In genomic region chr4:139967922-139968321, GRCm38 (mm10) we compare ENCODE assay signal across 8 mouse cellular contexts. TPM values are rescaled to one million over a fixed set of nuclear protein-coding genes. Genes with fewer than 3 reads are reported as not detected.
DNase-seq lines count a peak whose midpoint lies in the region; ATAC-seq and TF ChIP-seq lines count a peak whose summit lies in the region.

Gene Klhdc7a, minus strand, starts transcription at chr4:139968026.

- DNase-seq in adrenal gland, adult 18-20 months (ENCODE audit: low spot score in 2 of 2) = peak; percentile 63 to 69
- peak; percentile 63 to 72 for DNase-seq in cerebellum, adult 2 months
- peak; percentile 66 to 67 for DNase-seq in gastrocnemius, postnatal 36 days
- peak; percentile 98 for DNase-seq in kidney, adult 2 months
- peak; percentile 43 to 54 for DNase-seq in left cerebral cortex, postnatal 36 days (ENCODE audit: low spot score in 2 of 2)
- peak; percentile 53 for DNase-seq in ovary, postnatal 10 days (ENCODE audit: low spot score)
- no peak for DNase-seq in retina, postnatal 1 day

- no peak for TF ChIP-seq CTCF in cerebellum, adult 2 months (IDR thresholded peaks at IDR 0.05; ENCODE audit: borderline replicate concordance, insufficient read depth, low read depth, low read length)
- no peak for TF ChIP-seq CTCF in kidney, adult 2 months (conservative IDR thresholded peaks at IDR 0.05; ENCODE audit: insufficient read depth, insufficient read length, low read depth, low read length)

- no peak for ATAC-seq in megakaryocyte progenitor cell, adult 5-6 weeks (replicated peaks; ENCODE audit: poor library complexity)

- H3K27ac ChIP-seq in cerebellum, adult 2 months (ENCODE audit: insufficient read depth, low read length) = no peak within 1 kb of the TSS
- peak within 1 kb of the TSS; percentile 99 for H3K27ac ChIP-seq in kidney, adult 2 months (ENCODE audit: insufficient read depth, low read depth, low read length)

- 4% methylated on average over 4 of the region's 4 CpGs for WGBS in cerebellum, adult 2 months
- WGBS in kidney, adult 2 months = 11% methylated on average over 4 of the region's 4 CpGs

- no peaks in the 10 kb centered on the region for H3K27me3 ChIP-seq in cerebellum, adult 2 months (ENCODE audit: control insufficient read depth, insufficient read depth, low read length)
- no peaks in the 10 kb centered on the region for H3K27me3 ChIP-seq in kidney, adult 2 months (replicated peaks; ENCODE audit: control insufficient read depth, insufficient read depth, low read length)

- H3K4me3 ChIP-seq in cerebellum, adult 2 months (replicated peaks; ENCODE audit: insufficient read depth, low read depth, low read length) = no peak within 1 kb of the TSS
- H3K4me3 ChIP-seq in kidney, adult 2 months (ENCODE audit: insufficient read depth, low read depth, low read length) = peak within 1 kb of the TSS; percentile 61

- intact Hi-C loops in gastrocnemius, postnatal 36 days (cut with DNase I) = no loop called here
- intact Hi-C loops in left cerebral cortex, postnatal 36 days (cut with DNase I) = no loop called here

- no peaks in the 10 kb centered on the region; the same call in 1 of the 2 replicates for H3K36me3 ChIP-seq in kidney, adult 2 months (ENCODE audit: control insufficient read depth, insufficient read depth, low read length)

- no peak for TF ChIP-seq POLR2A in cerebellum, adult 2 months (IDR thresholded peaks at IDR 0.05; ENCODE audit: borderline replicate concordance, insufficient read depth, low read length)
- no peak for TF ChIP-seq POLR2A in kidney, adult 2 months (IDR thresholded peaks at IDR 0.05; ENCODE audit: low read depth, low read length)

- H3K4me1 ChIP-seq in cerebellum, adult 2 months (ENCODE audit: control insufficient read depth, insufficient read depth, low read length) = peaks cover 13% of the 10 kb centered on the region
- H3K4me1 ChIP-seq in kidney, adult 2 months (ENCODE audit: control insufficient read depth, insufficient read depth, low read length) = peaks cover 17% of the 10 kb centered on the region

RNA-seq across cellular contexts. Expression of gene Klhdc7a, which starts in this region (rescaled TPM):
- total RNA-seq in adrenal gland, adult 18-20 months (2021) = 10 to 100 TPM in 1 of 2 experiments, 1 to 10 TPM in 1; 7.7 to 27.3 TPM
- 4.3 and 4.8 TPM in 2 replicates for polyA plus RNA-seq in cerebellum, adult 2 months (2012; rRNA removed)
- under 1 TPM; 0.07 to 0.10 TPM for total RNA-seq in gastrocnemius, postnatal 36 days (2021)
- polyA plus RNA-seq in kidney, adult 2 months (2012; rRNA removed) = 39.9 and 46.7 TPM in 2 replicates
- 1 to 10 TPM; 8.1 to 9.8 TPM for total RNA-seq in left cerebral cortex, postnatal 36 days (2021)
- total RNA-seq in megakaryocyte progenitor cell, adult 5-6 weeks (2015) = not detected in 2 replicates
- not detected in 2 replicates for total RNA-seq in megakaryocyte progenitor cell, adult 5-6 weeks (2017)

Comparison
In these comparisons a context has a peak if more than half of its experiments do, and no peak if none do; other contexts are left out.
1. RNA of gene Klhdc7a (total RNA-seq): 7.7 to 27.3 TPM in adrenal gland, adult 18-20 months and 8.1 to 9.8 TPM in left cerebral cortex, postnatal 36 days; 0.07 to 0.10 TPM in gastrocnemius, postnatal 36 days and not detected in megakaryocyte progenitor cell, adult 5-6 weeks; every median in the first group is over 4 times any median in the second.
2. Peak in DNase-seq in gastrocnemius, postnatal 36 days; RNA of the gene not detected or under 1 TPM.